Mouse (Mus musculus): Measurements from ENCODE around the gene Amotl1. TPM values are rescaled to one million over a fixed set of nuclear protein-coding genes. Genes with fewer than 3 reads are reported as not detected.

Gene Amotl1
- total RNA-seq, 2 experiments from 2014 or later, result 19.1 to 25.1 TPM

Other genes starting within 250 kb of the Amotl1 start
- gene Kdm4d, start 144.6 kb downstream of the Amotl1 start, total RNA-seq (2021), result 1 to 10 TPM; 1.3 to 1.6 TPM
- 10 to 100 TPM; 72.4 to 89.5 TPM for gene Cwc15, start 144.4 kb downstream of the Amotl1 start, total RNA-seq (2021)
- under 1 TPM in 1 of 2 experiments, not detected in 1; 0.14 TPM for gene Piwil4, start 95.7 kb upstream of the Amotl1 start, total RNA-seq (2021)
- under 1 TPM; 0.12 to 0.23 TPM for gene Fut4, start 107.3 kb upstream of the Amotl1 start, total RNA-seq (2021)
- gene 1700012B09Rik, start 126.0 kb upstream of the Amotl1 start, total RNA-seq (2021), result 1 to 10 TPM in 1 of 2 experiments, not detected in 1; 1.2 TPM
- 10 to 100 TPM in 1 of 2 experiments, 1 to 10 TPM in 1; 8.8 to 13.4 TPM for gene Mre11a, start 139.6 kb upstream of the Amotl1 start, total RNA-seq (2021)
- gene Ankrd49, start 139.8 kb upstream of the Amotl1 start, total RNA-seq (2021), result 10 to 100 TPM; 17.3 to 18.0 TPM
- gene Gpr83, start 215.2 kb upstream of the Amotl1 start, total RNA-seq (2021), result 10 to 100 TPM; 12.1 to 13.3 TPM